Mouse (Mus musculus): Measurements from ENCODE around the gene Dusp18. TPM values are rescaled to one million over a fixed set of nuclear protein-coding genes. Genes with fewer than 3 reads are reported as not detected.

The Dusp18 gene
- polyA plus RNA-seq, 1 experiment from 2014 or later = 30.5 TPM

DNA sequence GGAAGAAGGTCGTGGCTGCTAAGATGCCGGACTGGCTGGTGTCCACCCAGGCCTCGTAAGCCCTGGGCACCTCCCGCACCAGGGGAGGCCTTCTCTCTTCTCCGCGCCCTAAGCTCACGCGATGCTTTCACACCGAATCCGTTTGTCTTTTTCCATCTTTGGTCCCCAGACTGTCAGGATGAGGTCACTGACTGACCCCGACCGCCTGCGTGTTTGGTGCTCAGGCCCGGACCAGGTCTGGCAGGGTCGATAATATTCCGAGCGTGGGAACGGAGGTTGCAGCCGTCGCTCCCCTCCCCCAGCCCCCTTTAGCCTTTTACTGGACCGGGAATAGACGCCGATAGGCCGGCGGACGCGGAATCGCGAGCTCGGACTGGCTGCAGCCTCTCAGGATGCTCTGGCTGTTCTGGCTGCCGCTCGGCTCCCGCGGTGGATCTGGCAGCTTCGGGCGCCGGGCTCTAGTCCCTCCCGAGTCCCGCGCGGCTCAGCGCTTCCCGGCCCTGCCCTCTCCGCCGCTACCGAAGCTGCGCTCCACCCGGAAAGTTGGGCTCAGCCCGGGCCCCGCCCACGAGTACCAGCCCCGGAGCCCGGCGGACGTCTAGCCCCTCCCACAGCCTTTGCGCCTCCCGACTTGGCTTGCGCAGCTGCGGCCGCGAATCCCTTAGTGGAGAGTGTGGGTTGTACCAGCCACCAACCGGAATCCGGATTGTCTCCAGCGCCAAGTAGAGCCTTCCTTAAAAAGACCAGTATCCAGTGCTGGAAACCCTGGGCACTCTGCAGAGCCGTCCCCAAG lies 18.5 kb downstream of the Dusp18 start:
- under 1% methylated on average over 59 of the region's 65 CpGs for WGBS
- H3K4me1 ChIP-seq (ENCODE audit: control insufficient read depth, insufficient read depth, low read depth, low read length) = peaks cover 47% of the 10 kb centered on the region
- no peaks in the 10 kb centered on the region for H3K36me3 ChIP-seq (ENCODE audit: control insufficient read depth, insufficient read depth, low read length)

DNA sequence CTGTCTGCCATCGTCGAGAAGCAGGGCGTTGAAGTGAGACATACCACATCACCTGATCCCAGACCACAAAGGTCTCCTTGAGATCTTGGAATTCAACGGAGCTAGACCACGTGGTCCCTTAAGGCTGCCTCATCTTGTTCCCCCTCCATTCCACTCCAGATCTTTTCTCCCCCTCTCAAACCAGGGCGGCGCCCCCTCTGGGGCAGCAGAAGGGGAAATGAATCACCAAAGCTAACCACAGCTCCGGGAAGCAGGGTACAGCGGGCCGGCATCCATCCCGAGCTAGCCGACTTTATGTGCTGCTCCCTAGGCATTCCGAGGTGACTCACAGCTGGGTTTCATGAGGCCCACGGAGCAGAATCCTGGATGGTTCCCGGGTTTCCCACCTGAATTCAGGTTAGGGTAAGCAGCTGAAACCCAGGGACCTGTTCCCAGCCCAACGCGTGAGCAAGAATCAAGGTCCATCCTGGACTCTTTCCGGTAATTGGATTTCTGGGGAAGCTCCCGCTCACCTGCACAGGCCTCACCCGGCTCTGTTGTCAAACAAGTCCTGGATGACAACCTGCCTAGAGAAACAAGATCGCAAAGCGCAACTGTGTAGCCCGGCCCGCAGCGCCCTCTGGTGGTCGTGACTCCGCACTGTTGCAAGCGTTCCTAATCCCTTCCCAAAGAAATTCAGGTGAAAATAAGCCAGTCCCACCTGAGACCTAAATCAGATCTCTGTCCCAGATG lies 19.2 kb downstream of the Dusp18 start, which contains the start of gene Slc35e4:
Gene Slc35e4, minus strand, starts transcription at position 556 of the 732 bp plus-strand sequence.
- peak; percentile 72 for ATAC-seq
- Histone ChIP-seq H3K9me3 (ENCODE audit: control insufficient read depth, low read length) (no peaks in the 10 kb centered on the region), H3K4me2 (ENCODE audit: low read length) (peak within 1 kb of the TSS; percentile 94), H3K27ac (ENCODE audit: low read depth, low read length) (peak within 1 kb of the TSS; percentile 88), H3K4me3 (ENCODE audit: low read length) (peak within 1 kb of the TSS; percentile 78), H3K27me3 (replicated peaks; ENCODE audit: control insufficient read depth, insufficient read depth, low read length) (no peaks in the 10 kb centered on the region), H3K36me3 (ENCODE audit: control insufficient read depth, insufficient read depth, low read length) (no peaks in the 10 kb centered on the region), H3K9ac (ENCODE audit: low read depth, low read length) (peak within 1 kb of the TSS; percentile 79), H3K4me1 (ENCODE audit: control insufficient read depth, insufficient read depth, low read depth, low read length) (peaks cover 40% of the 10 kb centered on the region)
- under 1% methylated on average over 28 of the region's 28 CpGs for WGBS

More for the DNA sequence above, 18.5 kb downstream of the Dusp18 start:
- H3K4me3 ChIP-seq (ENCODE audit: low read length) = peak overlapping the region; percentile 78
- peak overlapping the region; percentile 79 for H3K9ac ChIP-seq (ENCODE audit: low read depth, low read length)
- peak overlapping the region; percentile 88 for H3K27ac ChIP-seq (ENCODE audit: low read depth, low read length)
- no peaks in the 10 kb centered on the region for H3K9me3 ChIP-seq (ENCODE audit: control insufficient read depth, low read length)
- no peaks in the 10 kb centered on the region for H3K27me3 ChIP-seq (replicated peaks; ENCODE audit: control insufficient read depth, insufficient read depth, low read length)
- peak overlapping the region; percentile 94 for H3K4me2 ChIP-seq (ENCODE audit: low read length)
- ATAC-seq = peak; percentile 91

DNA sequence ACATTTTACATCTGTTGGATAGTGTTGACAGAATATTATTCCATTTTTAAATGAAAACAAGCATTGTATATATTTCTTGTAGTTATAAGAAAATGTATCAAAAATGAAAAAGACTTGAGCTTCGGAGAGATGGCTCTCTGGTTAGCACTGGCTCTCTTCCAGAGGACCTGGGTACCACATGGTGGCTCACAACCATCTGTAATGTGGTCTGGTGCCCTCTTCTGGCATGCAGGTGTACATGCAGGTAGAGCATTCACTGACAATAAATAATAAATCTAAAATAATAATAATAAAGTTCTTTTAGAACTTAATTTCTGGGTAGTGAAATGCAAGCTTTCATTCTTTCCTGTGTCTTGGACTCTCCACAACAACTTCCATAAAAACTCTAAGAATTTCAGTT lies 23.7 kb downstream of the Dusp18 start:
- Histone ChIP-seq H3K4me2 (ENCODE audit: low read length) (no peak overlapping the region), H3K27me3 (replicated peaks; ENCODE audit: control insufficient read depth, insufficient read depth, low read length) (no peaks in the 10 kb centered on the region), H3K4me1 (ENCODE audit: control insufficient read depth, insufficient read depth, low read depth, low read length) (peaks cover 5% of the 10 kb centered on the region; the same call in 1 of the 2 replicates), H3K9ac (ENCODE audit: low read depth, low read length) (no peak overlapping the region), H3K4me3 (ENCODE audit: low read length) (no peak overlapping the region), H3K27ac (ENCODE audit: low read depth, low read length) (no peak overlapping the region), H3K36me3 (ENCODE audit: control insufficient read depth, insufficient read depth, low read length) (no peaks in the 10 kb centered on the region; the same call in 1 of the 2 replicates), H3K9me3 (ENCODE audit: control insufficient read depth, low read length) (no peaks in the 10 kb centered on the region)
- 62% methylated on average over 1 of the region's 1 CpGs for WGBS
- ATAC-seq = no peak

DNA sequence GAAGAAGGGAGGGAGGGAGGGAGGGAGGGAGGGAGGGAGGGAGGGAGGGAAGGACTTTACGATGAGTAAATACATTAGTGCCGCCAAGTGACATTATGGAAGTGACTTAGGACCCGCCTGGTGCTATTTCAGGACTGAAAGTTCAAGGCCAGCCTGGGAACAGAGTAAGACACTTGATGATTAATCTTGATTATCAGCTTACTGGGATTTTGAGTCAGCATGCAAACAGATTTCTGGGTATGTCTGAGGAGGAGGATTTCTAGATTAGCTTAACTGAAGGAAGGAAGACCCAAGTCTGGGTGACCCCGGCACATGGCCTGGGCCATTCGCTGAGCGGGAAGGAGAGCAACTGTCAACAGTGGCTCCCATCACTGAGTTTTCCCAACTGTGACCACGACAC lies 25.4 kb downstream of the Dusp18 start:
- Histone ChIP-seq H3K27me3 (replicated peaks; ENCODE audit: control insufficient read depth, insufficient read depth, low read length) (no peaks in the 10 kb centered on the region), H3K9ac (ENCODE audit: low read depth, low read length) (no peak overlapping the region), H3K4me3 (ENCODE audit: low read length) (no peak overlapping the region), H3K4me2 (ENCODE audit: low read length) (no peak overlapping the region), H3K36me3 (ENCODE audit: control insufficient read depth, insufficient read depth, low read length) (no peaks in the 10 kb centered on the region; the same call in 1 of the 2 replicates), H3K4me1 (ENCODE audit: control insufficient read depth, insufficient read depth, low read depth, low read length) (no peaks in the 10 kb centered on the region), H3K27ac (ENCODE audit: low read depth, low read length) (no peak overlapping the region), H3K9me3 (ENCODE audit: control insufficient read depth, low read length) (no peaks in the 10 kb centered on the region)
- whole genome bisulfite sequencing = 90% methylated on average over 7 of the region's 7 CpGs
- ATAC-seq = no peak

DNA sequence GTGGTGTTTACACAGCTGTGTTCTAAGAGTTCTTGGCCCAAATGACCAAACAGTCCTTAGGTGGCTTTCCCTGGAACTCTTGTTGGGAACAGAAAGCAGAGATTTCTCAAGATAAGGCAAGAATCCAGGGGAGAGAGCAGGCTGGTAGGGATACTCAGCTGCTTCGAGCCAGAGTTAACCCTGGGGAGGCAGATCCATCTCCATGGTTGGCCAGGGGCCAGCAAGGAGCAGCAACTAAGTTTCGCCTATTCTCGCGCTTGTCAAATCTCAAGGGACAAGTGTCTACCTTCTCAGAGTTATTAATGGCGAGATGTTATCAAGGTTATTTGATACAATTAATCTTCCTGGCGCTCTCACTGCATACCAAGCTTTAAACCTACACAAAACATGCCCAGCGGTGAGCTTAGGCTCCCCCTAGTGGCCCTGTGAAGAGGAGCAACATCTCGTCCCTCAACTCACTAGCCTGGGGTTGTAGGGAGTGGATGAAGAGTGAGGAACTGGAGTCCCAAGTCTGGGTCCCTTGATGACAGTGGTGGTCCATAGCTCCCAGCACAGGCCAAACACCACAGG lies 26.3 kb downstream of the Dusp18 start:
- no peaks in the 10 kb centered on the region for H3K4me1 ChIP-seq (ENCODE audit: control insufficient read depth, insufficient read depth, low read depth, low read length)
- H3K27me3 ChIP-seq (replicated peaks; ENCODE audit: control insufficient read depth, insufficient read depth, low read length) = no peaks in the 10 kb centered on the region
- no peak overlapping the region for H3K27ac ChIP-seq (ENCODE audit: low read depth, low read length)
- H3K9ac ChIP-seq (ENCODE audit: low read depth, low read length) = no peak overlapping the region
- H3K4me3 ChIP-seq (ENCODE audit: low read length) = no peak overlapping the region
- 0 out of 2 replicates have a peak overlapping the region, but pooled peaks have one; percentile 8 for H3K4me2 ChIP-seq (ENCODE audit: low read length)
- WGBS = 28% methylated on average over 8 of the region's 8 CpGs
- 0 out of 2 replicates have a peak, but pooled peaks have one; percentile 40 for ATAC-seq
- no peaks in the 10 kb centered on the region; the same call in 1 of the 2 replicates for H3K36me3 ChIP-seq (ENCODE audit: control insufficient read depth, insufficient read depth, low read length)
- H3K9me3 ChIP-seq (ENCODE audit: control insufficient read depth, low read length) = no peaks in the 10 kb centered on the region

DNA sequence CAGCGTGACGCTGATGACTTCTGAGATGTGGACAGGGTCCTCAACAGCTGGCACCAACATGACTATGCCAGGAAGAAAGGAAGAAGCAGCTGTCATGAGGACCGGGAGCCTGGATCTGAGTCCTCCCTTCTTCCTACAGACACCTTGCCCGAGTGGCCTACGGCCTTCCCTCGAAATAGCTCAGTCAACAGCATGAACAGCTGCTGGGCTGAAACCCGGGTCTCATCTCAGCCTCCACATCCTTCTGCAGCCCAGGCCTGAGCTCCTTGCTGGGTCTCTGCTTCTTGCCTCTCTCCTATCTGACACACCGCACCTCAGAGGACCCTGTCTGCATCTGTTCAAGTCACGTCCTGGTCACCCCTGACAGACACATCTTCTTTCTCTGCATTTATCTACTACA lies 27.1 kb downstream of the Dusp18 start:
- no peak overlapping the region for H3K9ac ChIP-seq (ENCODE audit: low read depth, low read length)
- no peak overlapping the region for H3K4me2 ChIP-seq (ENCODE audit: low read length)
- 93% methylated on average over 9 of the region's 9 CpGs for WGBS
- no peaks in the 10 kb centered on the region for H3K27me3 ChIP-seq (replicated peaks; ENCODE audit: control insufficient read depth, insufficient read depth, low read length)
- H3K9me3 ChIP-seq (ENCODE audit: control insufficient read depth, low read length) = no peaks in the 10 kb centered on the region
- H3K4me1 ChIP-seq (ENCODE audit: control insufficient read depth, insufficient read depth, low read depth, low read length) = no peaks in the 10 kb centered on the region
- no peak overlapping the region for H3K27ac ChIP-seq (ENCODE audit: low read depth, low read length)
- H3K4me3 ChIP-seq (ENCODE audit: low read length) = no peak overlapping the region
- H3K36me3 ChIP-seq (ENCODE audit: control insufficient read depth, insufficient read depth, low read length) = no peaks in the 10 kb centered on the region; the same call in 1 of the 2 replicates
- ATAC-seq = no peak

DNA sequence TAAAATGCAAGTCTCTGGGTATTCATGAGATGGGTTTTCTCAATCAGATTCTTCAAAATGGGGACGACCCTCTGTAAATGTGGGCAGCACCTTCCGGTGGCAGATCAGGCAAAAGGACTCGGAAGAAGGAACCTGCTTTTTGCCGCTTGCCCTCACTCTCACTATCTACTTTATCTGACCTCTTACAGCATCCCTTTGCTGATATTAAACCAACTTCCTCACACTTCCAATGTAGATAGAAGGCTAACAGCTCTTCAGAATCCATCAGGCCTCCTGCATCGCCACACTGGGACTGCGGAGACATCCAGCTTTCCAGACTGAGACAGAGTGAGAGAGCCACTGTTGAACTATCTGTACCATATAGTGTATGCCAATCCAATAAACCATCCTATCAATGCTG lies 27.7 kb downstream of the Dusp18 start:
- Histone ChIP-seq H3K36me3 (ENCODE audit: control insufficient read depth, insufficient read depth, low read length) (no peaks in the 10 kb centered on the region; the same call in 1 of the 2 replicates), H3K9ac (ENCODE audit: low read depth, low read length) (no peak overlapping the region), H3K4me2 (ENCODE audit: low read length) (no peak overlapping the region), H3K4me3 (ENCODE audit: low read length) (no peak overlapping the region), H3K27ac (ENCODE audit: low read depth, low read length) (no peak overlapping the region), H3K4me1 (ENCODE audit: control insufficient read depth, insufficient read depth, low read depth, low read length) (no peaks in the 10 kb centered on the region), H3K9me3 (ENCODE audit: control insufficient read depth, low read length) (no peaks in the 10 kb centered on the region), H3K27me3 (replicated peaks; ENCODE audit: control insufficient read depth, insufficient read depth, low read length) (no peaks in the 10 kb centered on the region)
- no peak for ATAC-seq
- 95% methylated on average over 6 of the region's 6 CpGs for WGBS

DNA sequence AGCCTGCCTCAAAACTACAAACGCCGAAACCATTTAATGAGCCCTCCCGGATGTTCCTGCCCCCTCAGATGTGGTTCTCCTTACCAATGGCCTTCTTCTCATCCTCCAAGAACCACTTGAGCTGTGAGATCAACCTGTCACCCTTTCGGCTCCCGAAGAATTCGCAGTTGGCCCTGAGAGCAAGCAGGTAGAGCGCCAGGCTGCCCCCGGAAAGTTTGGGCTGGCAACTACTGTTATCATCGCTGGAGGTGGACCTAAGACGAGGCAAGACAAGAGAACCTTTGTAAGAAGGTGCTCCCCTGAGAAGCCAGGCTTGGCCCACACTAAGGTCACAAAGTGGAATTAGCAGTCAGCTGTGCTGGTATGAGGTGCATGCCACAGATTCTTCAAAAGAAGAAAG lies 30.9 kb downstream of the Dusp18 start:
- no peak overlapping the region for H3K9ac ChIP-seq (ENCODE audit: low read depth, low read length)
- H3K4me1 ChIP-seq (ENCODE audit: control insufficient read depth, insufficient read depth, low read depth, low read length) = peaks cover 2% of the 10 kb centered on the region
- H3K9me3 ChIP-seq (ENCODE audit: control insufficient read depth, low read length) = no peaks in the 10 kb centered on the region
- H3K4me3 ChIP-seq (ENCODE audit: low read length) = no peak overlapping the region
- WGBS = 92% methylated on average over 10 of the region's 10 CpGs
- no peak overlapping the region for H3K4me2 ChIP-seq (ENCODE audit: low read length)
- H3K36me3 ChIP-seq (ENCODE audit: control insufficient read depth, insufficient read depth, low read length) = no peaks in the 10 kb centered on the region; the same call in 1 of the 2 replicates
- ATAC-seq = no peak
- H3K27me3 ChIP-seq (replicated peaks; ENCODE audit: control insufficient read depth, insufficient read depth, low read length) = no peaks in the 10 kb centered on the region
- no peak overlapping the region for H3K27ac ChIP-seq (ENCODE audit: low read depth, low read length)

DNA sequence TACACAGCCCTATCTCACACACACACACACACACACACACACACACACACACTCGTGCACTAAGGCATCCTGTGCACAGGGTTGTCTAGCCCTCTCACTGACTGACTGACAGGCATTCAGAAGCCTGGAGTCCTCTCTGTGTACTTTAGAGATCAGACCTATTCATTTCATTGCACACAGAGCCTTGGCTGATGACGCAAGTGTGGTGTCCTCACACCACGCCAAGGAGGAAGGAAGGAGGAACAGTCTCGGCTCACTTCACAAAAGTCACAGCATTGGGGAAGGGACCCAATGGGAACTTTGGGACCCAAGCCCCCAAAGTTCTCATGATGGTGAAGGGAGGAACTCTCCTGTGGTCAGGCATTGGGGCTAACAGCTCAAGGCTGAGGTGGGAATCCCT lies 35.0 kb downstream of the Dusp18 start:
- Histone ChIP-seq H3K27me3 (replicated peaks; ENCODE audit: control insufficient read depth, insufficient read depth, low read length) (no peaks in the 10 kb centered on the region), H3K9ac (ENCODE audit: low read depth, low read length) (no peak overlapping the region), H3K4me2 (ENCODE audit: low read length) (no peak overlapping the region), H3K4me3 (ENCODE audit: low read length) (no peak overlapping the region), H3K4me1 (ENCODE audit: control insufficient read depth, insufficient read depth, low read depth, low read length) (peaks cover 11% of the 10 kb centered on the region), H3K36me3 (ENCODE audit: control insufficient read depth, insufficient read depth, low read length) (no peaks in the 10 kb centered on the region), H3K27ac (ENCODE audit: low read depth, low read length) (no peak overlapping the region), H3K9me3 (ENCODE audit: control insufficient read depth, low read length) (no peaks in the 10 kb centered on the region)
- no peak for ATAC-seq
- WGBS = 80% methylated on average over 4 of the region's 4 CpGs
